Mouse (Mus musculus) kidney, adult 2 months (tissue): ENCODE measurements around the gene Appl2.

Experiments used
- CTCF ChIP-seq: fragments of 200-500 bp; conservative IDR thresholded peaks from 2 replicates; pipeline ENCODE4 v1.5.1; 2011; ENCODE audit warnings: low read depth, mild to moderate bottlenecking, control low read depth, low read length, moderate library complexity, mixed read lengths; ENCODE audit not compliant: insufficient read depth, insufficient read length
- POLR2A ChIP-seq: fragments of 200-500 bp; IDR thresholded peaks from one replicate; pipeline ENCODE4 v1.6.1; 2011; ENCODE audit warnings: low read depth, low read length, control low read depth

DNA sequence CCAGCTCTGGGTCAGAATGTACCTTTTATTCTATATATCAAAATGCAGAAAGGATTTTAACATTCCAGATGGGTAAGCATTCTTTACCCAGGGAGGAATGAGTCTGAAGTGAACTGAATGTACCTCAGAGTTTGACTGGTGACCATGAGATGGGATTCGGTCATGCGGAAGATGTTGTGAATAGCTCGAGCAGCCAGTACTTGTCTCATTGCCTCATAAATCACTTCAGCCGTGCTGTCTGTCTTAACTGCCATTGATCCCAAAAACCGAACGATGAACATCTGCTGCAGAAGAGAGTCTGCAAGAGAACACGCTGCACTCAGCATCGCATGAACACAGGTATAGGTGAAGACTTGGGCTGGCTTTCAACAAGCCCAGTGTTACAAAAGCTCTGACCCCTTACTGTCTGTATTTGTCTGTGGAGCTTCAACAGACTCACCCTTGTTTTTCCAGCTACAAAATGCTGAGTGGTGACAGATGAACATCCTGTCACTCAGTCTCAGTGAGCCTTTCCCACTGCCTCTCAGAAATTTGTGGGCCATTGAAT is 42.8 kb downstream of the Appl2 start:
- no peak for TF ChIP-seq POLR2A
- no peak for TF ChIP-seq CTCF
